7 mouse cellular contexts compared by ENCODE assay signal in the genomic region with DNA sequence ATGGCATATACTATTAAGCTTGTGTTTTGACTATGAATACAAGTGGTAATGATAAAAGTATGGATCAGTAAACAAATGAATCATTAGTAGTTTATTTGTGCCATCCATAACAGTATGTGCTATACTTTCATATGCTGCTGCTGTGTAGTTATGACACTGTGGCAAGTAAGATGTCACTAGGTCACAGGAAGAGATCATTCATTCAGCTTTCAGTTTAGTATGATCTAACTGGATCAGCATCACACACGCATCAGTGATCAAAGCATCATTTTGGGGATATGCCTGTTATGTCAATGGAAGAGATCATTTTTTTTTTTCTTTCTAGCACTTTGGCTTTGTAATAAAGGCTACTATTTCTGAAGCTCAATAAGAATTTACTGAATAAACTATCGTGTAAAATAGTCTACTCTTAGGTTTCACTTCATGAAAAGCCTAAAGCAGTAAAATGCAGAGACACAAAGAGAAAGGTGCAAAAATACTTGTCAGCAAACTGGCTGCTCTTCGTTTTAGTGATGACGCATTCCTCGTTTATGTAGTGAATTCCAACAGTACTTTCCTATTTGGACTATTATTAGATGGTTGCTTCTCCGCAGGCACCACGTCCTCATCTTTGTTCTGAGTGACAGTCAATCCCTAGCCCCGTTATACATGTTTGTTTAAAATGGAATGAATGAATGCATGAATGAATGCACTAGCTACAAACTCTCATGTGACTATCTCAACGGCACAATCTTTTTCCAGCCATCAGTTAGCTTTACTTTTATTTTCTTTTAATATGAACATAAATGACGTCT. TPM values are rescaled to one million over a fixed set of nuclear protein-coding genes. Genes with fewer than 3 reads are reported as not detected.
DNase-seq lines count a peak whose midpoint lies in the region; TF ChIP-seq lines count a peak whose summit lies in the region.

No protein-coding gene starts in this region.

- no peaks in the 10 kb centered on the region for H3K27me3 ChIP-seq in spleen, adult 2 months (ENCODE audit: control insufficient read depth, insufficient read depth, low read length)

- H3K36me3 ChIP-seq in spleen, adult 2 months (ENCODE audit: control insufficient read depth, insufficient read depth, low read length): no peaks in the 10 kb centered on the region

- no peaks in the 10 kb centered on the region for H3K4me1 ChIP-seq in spleen, adult 2 months (ENCODE audit: control insufficient read depth, insufficient read depth, insufficient read length)
- H3K4me1 ChIP-seq in brown adipose tissue, adult 24 weeks (ENCODE audit: control insufficient read depth, insufficient read depth, insufficient read length, low read length): peaks cover 3% of the 10 kb centered on the region; the same call in 1 of the 2 replicates

- WGBS in spleen, adult 2 months: 16% methylated on average over 10 of the region's 10 CpGs

- no peak for TF ChIP-seq POLR2A in spleen, adult 2 months (IDR thresholded peaks at IDR 0.05; ENCODE audit: low read depth, low read length)

- H3K27ac ChIP-seq in spleen, adult 2 months (ENCODE audit: insufficient read depth, low read length): no peak overlapping the region
- H3K27ac ChIP-seq in brown adipose tissue, adult 24 weeks (replicated peaks; ENCODE audit: low read depth, low read length): no peak overlapping the region

- DNase-seq in spleen, adult 2 months (ENCODE audit: low read depth in 1 of 2, low spot score in 2 of 2): no peak
- DNase-seq in spleen, postnatal 36 days (ENCODE audit: low spot score in 2 of 2): no peak
- peak; percentile 8 to 27 for DNase-seq in heart, postnatal 10 days
- DNase-seq in mesoderm, embryonic 11.5 days (ENCODE audit: low read depth, low spot score): peak; percentile 10
- DNase-seq in adrenal gland, postnatal 4 days (ENCODE audit: low spot score in 2 of 2): no peak
- no peak for DNase-seq in right cerebral cortex, postnatal 4 days

- intact Hi-C loops in heart, postnatal 10 days (cut with DNase I): no loop called here

- peak overlapping the region; percentile 96; the same call in 1 of the 2 replicates for H3K4me3 ChIP-seq in spleen, adult 2 months (ENCODE audit: extremely low read depth, insufficient read depth, insufficient read length)
- H3K4me3 ChIP-seq in brown adipose tissue, adult 24 weeks (ENCODE audit: insufficient read depth, low read depth, low read length): peak overlapping the region; percentile 98

- no peak for TF ChIP-seq CTCF in spleen, adult 2 months (IDR thresholded peaks at IDR 0.05; ENCODE audit: extremely low read depth, insufficient read depth, insufficient read length, insufficient replicate concordance)

RNA-seq across cellular contexts. Expression of gene Dzip3, which starts 1.3 kb away (rescaled TPM):
- polyA plus RNA-seq in spleen, adult 2 months (2012; rRNA removed): 1.4 and 1.5 TPM in 2 replicates
- 3.1 TPM in 2 replicates for polyA plus RNA-seq in brown adipose tissue, adult 24 weeks (2012; ENCODE audit: insufficient read depth, insufficient read length, missing spikeins)
- total RNA-seq in heart, postnatal 10 days (2021): 10 to 100 TPM in 1 of 2 experiments, 1 to 10 TPM in 1; 8.5 to 10.2 TPM
- 10 to 100 TPM; 22.2 to 25.1 TPM for total RNA-seq in adrenal gland, postnatal 4 days (2021)

RNA-seq across cellular contexts. Expression of gene Cip2a, which starts 1.4 kb away (rescaled TPM):
- polyA plus RNA-seq in spleen, adult 2 months (2012; rRNA removed): 1.1 and 1.3 TPM in 2 replicates
- 0.75 and 1.6 TPM in 2 replicates for polyA plus RNA-seq in brown adipose tissue, adult 24 weeks (2012; ENCODE audit: insufficient read depth, insufficient read length, missing spikeins)
- 1 to 10 TPM; 7.9 to 8.9 TPM for total RNA-seq in heart, postnatal 10 days (2021)
- total RNA-seq in adrenal gland, postnatal 4 days (2021): 10 to 100 TPM; 11.9 to 15.1 TPM

Comparison
In these comparisons a context has a peak if more than half of its experiments do, and no peak if none do; other contexts are left out.
1. DNase-seq: peak in heart, postnatal 10 days (2 of 2) and mesoderm, embryonic 11.5 days (single experiment); none in spleen, adult 2 months (0 of 2), spleen, postnatal 36 days (0 of 2), adrenal gland, postnatal 4 days (0 of 2) and right cerebral cortex, postnatal 4 days (single experiment).